ENCODE assay signal across 12 mouse cellular contexts in genomic region chr5:100369093-100369492, GRCm38 (mm10). TPM values are rescaled to one million over a fixed set of nuclear protein-coding genes. Genes with fewer than 3 reads are reported as not detected.
A peak's percentile ranks its signal among the peaks of the same experiment; 100 is the strongest.
DNase-seq lines count a peak whose midpoint lies in the region; ATAC-seq and TF ChIP-seq lines count a peak whose summit lies in the region.
"Had no signal": no experiment of that assay in that cellular context is flagged by ENCODE, and none has a peak within 500 bp of the region (broad histone marks: within the 10 kb centered on the region; RNA-seq: fewer than 3 reads in every experiment).

No protein-coding gene starts in this region.

- H3K4me3 ChIP-seq in heart, embryonic 12.5 days = no peak overlapping the region
- H3K4me3 ChIP-seq in C2C12 (ENCODE audit: insufficient read depth, poor library complexity, severe bottlenecking) = no peak overlapping the region
- no peak overlapping the region for H3K4me3 ChIP-seq in forebrain, postnatal 0 days (ENCODE audit: low read depth, low read length)
- H3K4me3 ChIP-seq: embryonic facial prominence, embryonic 15.5 days; forebrain, embryonic 12.5 days; heart, adult 2 months; limb, embryonic 13.5 days had no signal

- no peak overlapping the region for H3K4me2 ChIP-seq in heart, embryonic 12.5 days
- no peak overlapping the region for H3K4me2 ChIP-seq in forebrain, postnatal 0 days (ENCODE audit: low read depth)
- H3K4me2 ChIP-seq: embryonic facial prominence, embryonic 15.5 days; forebrain, embryonic 12.5 days; limb, embryonic 13.5 days; lung, embryonic 14.5 days had no signal

- no peak for ATAC-seq in heart, embryonic 12.5 days (ENCODE audit: insufficient number of reproducible peaks, low FRiP score)
- ATAC-seq in forebrain, postnatal 0 days = no peak

- H3K36me3 ChIP-seq in heart, embryonic 12.5 days = peaks cover 83% of the 10 kb centered on the region
- peaks cover 93% of the 10 kb centered on the region for H3K36me3 ChIP-seq in C2C12 (ENCODE audit: control insufficient read depth, insufficient read depth)
- peaks cover 80% of the 10 kb centered on the region for H3K36me3 ChIP-seq in forebrain, postnatal 0 days (ENCODE audit: insufficient read depth)

- no peaks in the 10 kb centered on the region for H3K79me2 ChIP-seq in C2C12 (ENCODE audit: control insufficient read depth, insufficient read depth)

- H3ac ChIP-seq in C2C12 (ENCODE audit: control insufficient read depth, insufficient read length, low read depth) = no peak overlapping the region

- TF ChIP-seq CTCF in C2C12 (IDR thresholded peaks at IDR 0.05; ENCODE audit: control insufficient read depth, insufficient read depth, insufficient read length) = no peak
- no peak for TF ChIP-seq CTCF in forebrain, postnatal 0 days (IDR thresholded peaks at IDR 0.05; ENCODE audit: low read depth)

- no peaks in the 10 kb centered on the region for H3K79me3 ChIP-seq in C2C12 (ENCODE audit: low read depth)

- peaks cover 17% of the 10 kb centered on the region for H3K4me1 ChIP-seq in heart, embryonic 12.5 days (replicated peaks)
- H3K4me1 ChIP-seq in forebrain, postnatal 0 days (ENCODE audit: insufficient read depth) = no peaks in the 10 kb centered on the region
- H3K4me1 ChIP-seq: embryonic facial prominence, embryonic 15.5 days; forebrain, embryonic 12.5 days; limb, embryonic 13.5 days had no signal

- intact Hi-C loops in heart, postnatal 10 days (cut with DNase I) = no loop called here

- H3K9ac ChIP-seq in heart, embryonic 12.5 days = no peak overlapping the region
- H3K9ac ChIP-seq in forebrain, postnatal 0 days = no peak overlapping the region
- H3K9ac ChIP-seq: embryonic facial prominence, embryonic 15.5 days; forebrain, embryonic 12.5 days; limb, embryonic 13.5 days; lung, embryonic 14.5 days had no signal

- peak; percentile 22 to 30 for DNase-seq in heart, postnatal 10 days
- DNase-seq in brain, adult 2 months (ENCODE audit: low read depth, low spot score) = peak; percentile 16
- DNase-seq in lung, postnatal 14 days = peak; percentile 61
- no peak for DNase-seq in forebrain, postnatal 0 days
- DNase-seq in cerebellum, postnatal 10 days = no peak
- DNase-seq: lung, embryonic 14.5 days had no signal

- 89% methylated on average over 6 of the region's 6 CpGs for WGBS in heart, embryonic 12.5 days
- WGBS in forebrain, postnatal 0 days = 93% methylated on average over 6 of the region's 6 CpGs

- H3K27me3 ChIP-seq in heart, embryonic 12.5 days (replicated peaks) = no peaks in the 10 kb centered on the region
- no peaks in the 10 kb centered on the region for H3K27me3 ChIP-seq in C2C12 (ENCODE audit: control insufficient read depth, insufficient read depth, insufficient read length)
- no peaks in the 10 kb centered on the region for H3K27me3 ChIP-seq in forebrain, postnatal 0 days (ENCODE audit: insufficient read depth, low read length)
- H3K27me3 ChIP-seq: embryonic facial prominence, embryonic 15.5 days; forebrain, embryonic 12.5 days; limb, embryonic 13.5 days had no signal

- H3K9me3 ChIP-seq in heart, embryonic 12.5 days (replicated peaks) = no peaks in the 10 kb centered on the region
- H3K9me3 ChIP-seq in forebrain, postnatal 0 days (ENCODE audit: low read length) = no peaks in the 10 kb centered on the region
- H3K9me3 ChIP-seq: embryonic facial prominence, embryonic 15.5 days; forebrain, embryonic 12.5 days; limb, embryonic 13.5 days had no signal

- H3K27ac ChIP-seq in heart, embryonic 12.5 days (ENCODE audit: poor library complexity, severe bottlenecking) = no peak overlapping the region
- no peak overlapping the region for H3K27ac ChIP-seq in forebrain, postnatal 0 days (ENCODE audit: low read depth, low read length)
- H3K27ac ChIP-seq: embryonic facial prominence, embryonic 15.5 days; forebrain, embryonic 12.5 days; heart, adult 2 months; limb, embryonic 13.5 days had no signal

TF ChIP-seq in C2C12, 6 proteins besides CTCF, POLR2A, EP300 and RAD21:
- TF ChIP-seq MYOG (IDR thresholded peaks at IDR 0.05; ENCODE audit: control insufficient read depth, extremely low read depth, insufficient read length) = no peak
- peak; percentile 3 for TF ChIP-seq CEBPB (IDR thresholded peaks at IDR 0.05; ENCODE audit: low read depth)

RNA-seq across cellular contexts. Expression of gene Sec31a, which starts 46.9 kb away (rescaled TPM):
- 100 to 1,000 TPM; 144 to 150 TPM for total RNA-seq in heart, postnatal 10 days (2021)
- 171 and 177 TPM in 2 replicates for polyA plus RNA-seq in heart, embryonic 12.5 days (2016; fragmentation: Nextera tagmentation; extraction: Ambion mirVana)
- polyA plus RNA-seq in C2C12 (2012; fragmentation: generic; extraction: Trizol) = 183 TPM
- 123 and 160 TPM in 2 replicates for total RNA-seq in forebrain, postnatal 0 days (2014; rRNA removed)
- 77.5 and 78.6 TPM in 2 replicates for polyA plus RNA-seq in forebrain, postnatal 0 days (2015; fragmentation: Nextera tagmentation; extraction: Ambion mirVana)

Comparison
In these comparisons a context has a peak if more than half of its experiments do, and no peak if none do; other contexts are left out.
1. DNase-seq: peak in heart, postnatal 10 days (2 of 2), brain, adult 2 months (single experiment) and lung, postnatal 14 days (single experiment); none in forebrain, postnatal 0 days (single experiment) and cerebellum, postnatal 10 days (0 of 2).